Mouse (Mus musculus) CD8-positive naive resting alpha-beta T cell, adult 57 days (primary cell): Measurements from ENCODE around the gene Ccl7. TPM values are rescaled to one million over a fixed set of nuclear protein-coding genes. Genes with fewer than 3 reads are reported as not detected.

Experiments used
- total RNA-seq: library from RNA; stranded (reverse); gene quantifications from one replicate; pipeline ENCODE4 v1.2.4, GENCODE M21; 2023

Gene Ccl7
- not detected for total RNA-seq

DNA sequence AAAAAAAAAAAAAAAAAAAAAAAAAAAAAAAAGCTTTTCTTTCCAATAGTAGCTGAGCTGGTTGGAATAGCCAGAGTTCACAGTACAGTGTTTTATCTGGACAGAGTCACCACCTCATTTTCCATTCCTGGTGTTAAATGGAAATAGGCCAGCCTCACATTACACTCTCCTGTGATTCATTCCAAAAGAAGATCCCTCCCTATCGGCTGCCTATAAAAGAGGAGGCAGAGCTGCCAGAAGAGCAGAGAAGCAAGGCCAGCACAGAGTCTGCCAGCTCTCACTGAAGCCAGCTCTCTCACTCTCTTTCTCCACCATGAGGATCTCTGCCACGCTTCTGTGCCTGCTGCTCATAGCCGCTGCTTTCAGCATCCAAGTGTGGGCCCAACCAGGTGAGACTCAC is at the start of gene Ccl7:
TSS of gene Ccl7 (plus strand) at position 242 of the 400 bp plus-strand sequence.

DNA sequence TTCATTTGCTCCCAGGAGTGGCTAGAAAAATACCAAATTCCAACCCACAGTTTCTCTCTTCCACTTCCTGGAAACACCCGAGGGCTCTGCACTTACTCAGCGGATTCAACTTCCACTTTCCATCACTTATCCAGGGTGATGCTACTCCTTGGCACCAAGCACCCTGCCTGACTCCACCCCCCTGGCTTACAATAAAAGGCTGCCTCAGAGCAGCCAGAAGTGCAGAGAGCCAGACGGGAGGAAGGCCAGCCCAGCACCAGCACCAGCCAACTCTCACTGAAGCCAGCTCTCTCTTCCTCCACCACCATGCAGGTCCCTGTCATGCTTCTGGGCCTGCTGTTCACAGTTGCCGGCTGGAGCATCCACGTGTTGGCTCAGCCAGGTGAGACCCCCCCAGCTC is 10.2 kb upstream of the Ccl7 start, which contains the start of gene Ccl2:
TSS of gene Ccl2 (plus strand) at position 216 of the 400 bp plus-strand sequence.

GRCm38 (mm10) chr11:82038535-82038934 is 7.0 kb upstream of the Ccl7 start, which contains the start of gene Gm17268:
Gm17268 (minus strand) TSS chr11:82038562.

GRCm38 (mm10) chr11:82057646-82058045 is 12.1 kb downstream of the Ccl7 start, which contains the start of gene Ccl11:
Ccl11 (plus strand) TSS chr11:82057823.

Other genes starting within 250 kb of the Ccl7 start
- not detected for gene 5530401A14Rik, start 185.0 kb upstream of the Ccl7 start, total RNA-seq
- not detected for gene Asic2, start 77.3 kb upstream of the Ccl7 start, total RNA-seq
- gene Ccl2, start 10.1 kb upstream of the Ccl7 start, total RNA-seq = not detected
- gene Gm17268, start 7.2 kb upstream of the Ccl7 start, total RNA-seq = not detected
- gene Ccl11, start 12.1 kb downstream of the Ccl7 start, total RNA-seq = not detected
- not detected for gene Ccl12, start 56.1 kb downstream of the Ccl7 start, total RNA-seq
- gene Ccl8, start 69.5 kb downstream of the Ccl7 start, total RNA-seq = not detected